Mouse (Mus musculus) lung, adult 2 months (tissue): ENCODE results near the gene Immp2l.

Experiments
- CTCF ChIP-seq: fragments of 200-500 bp; IDR thresholded peaks from 2 replicates; pipeline ENCODE4 v1.5.1; 2011; ENCODE audit warnings: mild to moderate bottlenecking, low read length, control low read depth; ENCODE audit not compliant: insufficient read depth
- POLR2A ChIP-seq: fragments of 200-500 bp; IDR thresholded peaks from 2 replicates; pipeline ENCODE4 v1.6.1; 2011; ENCODE audit warnings: low read depth, mild to moderate bottlenecking, control low read depth, low read length, borderline replicate concordance; ENCODE audit errors: extremely low read depth

GRCm38 (mm10) chr12:41508610-41509009 lies 484.7 kb downstream of the Immp2l start:
- TF ChIP-seq CTCF (no peak), POLR2A (no peak)
